8 mouse cellular contexts compared by ENCODE assay signal in genomic region chr5:43868711-43869600, GRCm38 (mm10). TPM values are rescaled to one million over a fixed set of nuclear protein-coding genes. Genes with fewer than 3 reads are reported as not detected.
DNase-seq lines count a peak whose midpoint lies in the region; ATAC-seq and TF ChIP-seq lines count a peak whose summit lies in the region.

No protein-coding gene starts in this region.

- H3K36me3 ChIP-seq in forebrain, embryonic 12.5 days (replicated peaks), result no peaks in the 10 kb centered on the region

- peaks cover 9% of the 10 kb centered on the region for H3K4me1 ChIP-seq in forebrain, embryonic 12.5 days

- 3% methylated on average over 28 of the region's 28 CpGs for WGBS in forebrain, embryonic 12.5 days

- no peaks in the 10 kb centered on the region for H3K9me3 ChIP-seq in forebrain, embryonic 12.5 days

- intact Hi-C loops in heart, postnatal 36 days (cut with DNase I), result loop anchor here (1.0 to 2.0 kb wide), 2 partner anchors 14 to 25 kb away; no protein-coding TSS in a partner anchor

- no peak for ATAC-seq in forebrain, embryonic 12.5 days (ENCODE audit: low FRiP score)

- peak; percentile 88 for DNase-seq in Muller cell, postnatal 12 days (ENCODE audit: inconsistent ontology term)
- peak; percentile 28 for DNase-seq in brain, embryonic 14.5 days (ENCODE audit: low read depth)
- DNase-seq in heart, postnatal 36 days, result peak; percentile 52 to 61
- peak in 1 of 2 experiments; percentile 28 for DNase-seq in layer of hippocampus, adult 2 months (ENCODE audit: low spot score in 2 of 2)
- peak; percentile 37 to 38 for DNase-seq in lung, postnatal 4 days
- peak; percentile 42 to 44 for DNase-seq in right cerebral cortex, postnatal 10 days (ENCODE audit: low spot score in 2 of 2)
- DNase-seq in c-Kit-positive CD71-positive TER-119-positive erythroid progenitor cells, embryonic 14.5 days (ENCODE audit: low spot score), result no peak

- no peak for TF ChIP-seq CTCF in brain, embryonic 14.5 days (IDR thresholded peaks at IDR 0.05; ENCODE audit: borderline replicate concordance, extremely low read depth, insufficient read depth, insufficient read length)
- no peak for TF ChIP-seq CTCF in layer of hippocampus, adult 2 months (conservative IDR thresholded peaks at IDR 0.05)

- H3K4me2 ChIP-seq in forebrain, embryonic 12.5 days, result peak overlapping the region; percentile 63

- H3K27me3 ChIP-seq in forebrain, embryonic 12.5 days, result no peaks in the 10 kb centered on the region; the same call in 1 of the 2 replicates

- TF ChIP-seq POLR2A in brain, embryonic 14.5 days (IDR thresholded peaks at IDR 0.05; ENCODE audit: borderline replicate concordance, extremely low read depth, insufficient read depth, insufficient read length, poor library complexity, severe bottlenecking), result no peak

- no peak overlapping the region for H3K27ac ChIP-seq in forebrain, embryonic 12.5 days
- peak overlapping the region; percentile 70 for H3K27ac ChIP-seq in layer of hippocampus, adult 2 months

- peak overlapping the region; percentile 32 for H3K4me3 ChIP-seq in forebrain, embryonic 12.5 days (replicated peaks)
- peak overlapping the region; percentile 49 for H3K4me3 ChIP-seq in layer of hippocampus, adult 2 months

- peak overlapping the region; percentile 27; the same call in 1 of the 2 replicates for H3K9ac ChIP-seq in forebrain, embryonic 12.5 days

RNA-seq across cellular contexts. Expression of gene Cd38, which starts 0.6 kb away (rescaled TPM):
- polyA plus RNA-seq in brain, embryonic 14.5 days (2012; rRNA removed), result 2.0 and 2.7 TPM in 2 replicates
- polyA plus RNA-seq in forebrain, embryonic 12.5 days (2016; fragmentation: Nextera tagmentation; extraction: Ambion mirVana), result 3.5 and 3.7 TPM in 2 replicates
- 1 to 10 TPM; 8.2 to 8.5 TPM for total RNA-seq in heart, postnatal 36 days (2021)
- 1 to 10 TPM; 6.4 to 6.6 TPM for total RNA-seq in layer of hippocampus, adult 2 months (2021)

RNA-seq across cellular contexts. Expression of gene Gm7879, which starts 44.0 kb away (rescaled TPM):
- polyA plus RNA-seq in brain, embryonic 14.5 days (2012; rRNA removed), result 0.30 and 0.49 TPM in 2 replicates
- polyA plus RNA-seq in forebrain, embryonic 12.5 days (2016; fragmentation: Nextera tagmentation; extraction: Ambion mirVana), result 1.3 TPM in 1 of 2 replicates, not detected in the other
- 1 to 10 TPM; 6.6 to 6.9 TPM for total RNA-seq in heart, postnatal 36 days (2021)
- 10 to 100 TPM in 1 of 2 experiments, 1 to 10 TPM in 1; 8.2 to 10.1 TPM for total RNA-seq in layer of hippocampus, adult 2 months (2021)

RNA-seq across cellular contexts. Expression of gene Fbxl5, which starts 47.5 kb away (rescaled TPM):
- 51.5 and 53.7 TPM in 2 replicates for polyA plus RNA-seq in brain, embryonic 14.5 days (2012; rRNA removed)
- polyA plus RNA-seq in forebrain, embryonic 12.5 days (2016; fragmentation: Nextera tagmentation; extraction: Ambion mirVana), result 70.1 and 70.5 TPM in 2 replicates
- total RNA-seq in heart, postnatal 36 days (2021), result 10 to 100 TPM; 37.6 to 38.0 TPM
- 10 to 100 TPM; 89.3 to 97.2 TPM for total RNA-seq in layer of hippocampus, adult 2 months (2021)

RNA-seq across cellular contexts. Expression of gene Bst1, which starts 50.3 kb away (rescaled TPM):
- 0.04 and 0.11 TPM in 2 replicates for polyA plus RNA-seq in brain, embryonic 14.5 days (2012; rRNA removed)
- polyA plus RNA-seq in forebrain, embryonic 12.5 days (2016; fragmentation: Nextera tagmentation; extraction: Ambion mirVana), result not detected in 2 replicates
- total RNA-seq in heart, postnatal 36 days (2021), result 1 to 10 TPM; 1.7 to 3.7 TPM
- total RNA-seq in layer of hippocampus, adult 2 months (2021), result not detected
